Mouse (Mus musculus) liver, embryonic 16.5 days (tissue): ENCODE measurements around the gene Brd4. TPM values are rescaled to one million over a fixed set of nuclear protein-coding genes. Genes with fewer than 3 reads are reported as not detected.

ENCODE experiments used
- ATAC-seq: fragments of 200-750 bp; cut with Nextera tagmentation; 2 replicates; pipeline ENCODE4 v1.8.0; 2017; ENCODE audit warnings: low read depth, mild to moderate bottlenecking, moderate number of reproducible peaks, moderate library complexity
- H3K27ac ChIP-seq: fragments of 300-500 bp; sonication (generic); 2 replicates; pipeline ENCODE4 v1.5.1; 2014; ENCODE audit warnings: mild to moderate bottlenecking, low read length
- H3K27me3 ChIP-seq: fragments of 300-500 bp; sonication (generic); 2 replicates; pipeline ENCODE4 v1.6.1; 2014; ENCODE audit warnings: low read depth, low read length, mixed read lengths; ENCODE audit not compliant: control insufficient read depth, insufficient read depth
- H3K36me3 ChIP-seq: fragments of 300-500 bp; sonication (generic); 2 replicates; pipeline ENCODE4 v1.6.1; 2014; ENCODE audit warnings: mild to moderate bottlenecking; ENCODE audit not compliant: control insufficient read depth, insufficient read depth
- H3K4me1 ChIP-seq: fragments of 300-500 bp; sonication (generic); 2 replicates; pipeline ENCODE4 v1.6.1; 2014; ENCODE audit warnings: low read depth, low read length, mixed read lengths; ENCODE audit not compliant: control insufficient read depth
- H3K4me2 ChIP-seq: fragments of 300-500 bp; sonication (generic); 2 replicates; pipeline ENCODE4 v1.6.1; 2014; ENCODE audit warnings: low read depth, low read length, mixed read lengths
- H3K4me3 ChIP-seq: fragments of 300-500 bp; sonication (generic); 2 replicates; pipeline ENCODE4 v1.5.1; 2014; ENCODE audit warnings: low read depth, mild to moderate bottlenecking, low read length
- H3K9ac ChIP-seq: fragments of 300-500 bp; sonication (generic); 2 replicates; pipeline ENCODE4 v1.6.1; 2014; ENCODE audit warnings: low read depth, low read length
- H3K9me3 ChIP-seq: fragments of 300-500 bp; sonication (generic); replicated peaks from 2 replicates; pipeline ENCODE4 v1.6.1; 2016; ENCODE audit warnings: low read length; ENCODE audit not compliant: control insufficient read depth
- WGBS: fragments of 180-500 bp; shearing (Covaris S2); extraction: QIAGEN DNeasy Blood & Tissue Kit; methylation state at CpG from one replicate; pipeline ENCODE4 v1.1.7; 2014; ENCODE audit not compliant: insufficient replicate concordance; 5-methylcytosine and 5-hydroxymethylcytosine counted together
- polyA plus RNA-seq: library from polyadenylated mRNA; unstranded; fragments of >200 nt; fragmentation: Nextera tagmentation; extraction: Ambion mirVana; gene quantifications from 2 replicates; pipeline ENCODE4 v1.2.1, GENCODE M21; 2015

Gene Brd4
- polyA plus RNA-seq, 1 experiment from 2014 or later = 36.0 TPM

GRCm38 (mm10) chr17:32164780-32165179 lies 119.7 kb downstream of the Brd4 start:
- Histone ChIP-seq H3K4me2 (no peak overlapping the region), H3K9ac (no peak overlapping the region), H3K36me3 (no peaks in the 10 kb centered on the region), H3K9me3 (no peaks in the 10 kb centered on the region), H3K27me3 (peaks cover 74% of the 10 kb centered on the region), H3K27ac (no peak overlapping the region), H3K4me1 (peaks cover 19% of the 10 kb centered on the region), H3K4me3 (no peak overlapping the region)
- no peak for ATAC-seq

GRCm38 (mm10) chr17:32163910-32164650 lies 120.4 kb downstream of the Brd4 start:
- no peak for ATAC-seq
- Histone ChIP-seq H3K4me1 (peaks cover 15% of the 10 kb centered on the region), H3K27me3 (peaks cover 74% of the 10 kb centered on the region), H3K4me3 (no peak overlapping the region), H3K9ac (no peak overlapping the region), H3K36me3 (no peaks in the 10 kb centered on the region), H3K9me3 (no peaks in the 10 kb centered on the region), H3K27ac (no peak overlapping the region), H3K4me2 (no peak overlapping the region)
- WGBS = 33% methylated on average over 6 of the region's 6 CpGs

GRCm38 (mm10) chr17:32162112-32162850 lies 122.2 kb downstream of the Brd4 start:
- no peak overlapping the region for H3K27ac ChIP-seq
- H3K4me3 ChIP-seq = peak overlapping the region; percentile 34
- 3% methylated on average over 57 of the region's 58 CpGs for WGBS
- ATAC-seq = no peak
- peaks cover 68% of the 10 kb centered on the region for H3K27me3 ChIP-seq
- H3K9ac ChIP-seq = no peak overlapping the region
- H3K4me1 ChIP-seq = peaks cover 15% of the 10 kb centered on the region
- no peaks in the 10 kb centered on the region for H3K36me3 ChIP-seq
- H3K4me2 ChIP-seq = peak overlapping the region; percentile 53
- no peaks in the 10 kb centered on the region for H3K9me3 ChIP-seq

- Histone ChIP-seq H3K27me3 (peaks cover 54% of the 10 kb centered on the region), H3K4me1 (peaks cover 7% of the 10 kb centered on the region), H3K4me2 (no peak overlapping the region), H3K9me3 (no peaks in the 10 kb centered on the region), H3K9ac (no peak overlapping the region), H3K36me3 (no peaks in the 10 kb centered on the region), H3K4me3 (no peak overlapping the region), H3K27ac (no peak overlapping the region)
- WGBS = 48% methylated on average over 4 of the region's 4 CpGs
- ATAC-seq = no peak
Observed at GRCm38 (mm10) chr17:32160882-32161281, 123.6 kb downstream of the Brd4 start.

- Histone ChIP-seq H3K4me2 (no peak overlapping the region), H3K9me3 (no peaks in the 10 kb centered on the region), H3K36me3 (no peaks in the 10 kb centered on the region), H3K4me3 (no peak overlapping the region), H3K9ac (no peak overlapping the region), H3K27me3 (peaks cover 35% of the 10 kb centered on the region), H3K27ac (no peak overlapping the region), H3K4me1 (peaks cover 2% of the 10 kb centered on the region; the same call in 1 of the 2 replicates)
- no peak for ATAC-seq
- 38% methylated on average over 13 of the region's 13 CpGs for WGBS
Observed at GRCm38 (mm10) chr17:32158841-32159240, 125.7 kb downstream of the Brd4 start.

- no peaks in the 10 kb centered on the region for H3K9me3 ChIP-seq
- H3K4me1 ChIP-seq = peaks cover 6% of the 10 kb centered on the region
- no peak overlapping the region for H3K27ac ChIP-seq
- H3K36me3 ChIP-seq = no peaks in the 10 kb centered on the region
- 78% methylated on average over 8 of the region's 8 CpGs for WGBS
- no peaks in the 10 kb centered on the region for H3K27me3 ChIP-seq
- no peak overlapping the region for H3K9ac ChIP-seq
- ATAC-seq = no peak
- H3K4me2 ChIP-seq = no peak overlapping the region
- no peak overlapping the region for H3K4me3 ChIP-seq
Observed at GRCm38 (mm10) chr17:32146718-32147117, 137.8 kb downstream of the Brd4 start.

Other genes starting within 250 kb of the Brd4 start
- gene Rrp1b, start 248.6 kb downstream of the Brd4 start, polyA plus RNA-seq = 12.3 and 13.3 TPM in 2 replicates
- 0.14 and 0.28 TPM in 2 replicates for gene Hsf2bp, start 248.4 kb downstream of the Brd4 start, polyA plus RNA-seq
- 0.42 and 0.73 TPM in 2 replicates for gene Notch3, start 117.9 kb downstream of the Brd4 start, polyA plus RNA-seq
- gene Ephx3, start 95.2 kb downstream of the Brd4 start, polyA plus RNA-seq = not detected in 2 replicates
- gene Akap8, start 36.5 kb upstream of the Brd4 start, polyA plus RNA-seq = 29.7 and 31.2 TPM in 2 replicates
- gene Akap8l, start 65.9 kb upstream of the Brd4 start, polyA plus RNA-seq = 37.9 and 42.2 TPM in 2 replicates
- 4.8 and 5.8 TPM in 2 replicates for gene Wiz, start 104.7 kb upstream of the Brd4 start, polyA plus RNA-seq
- gene Rasal3, start 118.9 kb upstream of the Brd4 start, polyA plus RNA-seq = 2.6 and 2.9 TPM in 2 replicates
- 11.0 and 12.9 TPM in 2 replicates for gene Pglyrp2, start 139.4 kb upstream of the Brd4 start, polyA plus RNA-seq
- gene Cyp4f39, start 168.0 kb upstream of the Brd4 start, polyA plus RNA-seq = 0.69 and 0.81 TPM in 2 replicates
- 0.62 and 0.87 TPM in 2 replicates for gene Cyp4f17, start 221.3 kb upstream of the Brd4 start, polyA plus RNA-seq